Mouse (Mus musculus) cerebral cortex, adult 2 months (tissue): Measurements from ENCODE around the gene BC003965.

Experiments
- WGBS: fragments of 180-500 bp; shearing (Covaris S2); methylation state at CpG from one replicate; pipeline ENCODE4 v1.1.7; 2018; 5-methylcytosine and 5-hydroxymethylcytosine counted together

Gene BC003965

DNA sequence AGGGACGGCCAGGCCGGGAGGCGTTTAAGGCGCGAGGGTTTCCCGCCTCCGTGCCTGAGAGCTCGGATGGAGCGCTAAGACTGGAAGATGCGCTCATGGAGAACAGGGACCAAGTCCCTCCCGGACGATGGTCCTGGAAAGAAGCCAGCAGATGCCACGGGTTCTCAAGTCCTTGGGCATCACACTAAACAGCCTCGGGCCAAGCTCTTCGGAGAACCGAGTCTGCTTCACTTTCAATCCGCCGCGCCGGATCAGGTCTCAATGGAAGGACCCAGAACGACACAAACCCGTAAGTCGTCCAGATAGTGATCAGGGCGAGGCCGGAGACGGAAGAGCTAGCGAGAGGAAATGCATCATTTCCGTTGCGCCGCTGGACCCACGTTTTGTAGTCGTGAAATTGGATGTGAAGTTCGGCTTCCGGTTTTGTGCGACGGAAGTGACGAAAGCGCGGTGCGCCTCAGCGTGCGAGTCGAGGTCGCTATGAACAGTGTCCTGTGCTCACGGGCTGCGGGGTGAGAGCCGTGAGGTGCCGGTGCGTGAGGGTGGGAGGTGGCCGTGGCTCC lies at the start of gene BC003965:
Gene BC003965 (plus strand): TSS at position 426 of the 563 bp plus-strand sequence.
- under 1% methylated on average over 50 of the region's 50 CpGs for WGBS

DNA sequence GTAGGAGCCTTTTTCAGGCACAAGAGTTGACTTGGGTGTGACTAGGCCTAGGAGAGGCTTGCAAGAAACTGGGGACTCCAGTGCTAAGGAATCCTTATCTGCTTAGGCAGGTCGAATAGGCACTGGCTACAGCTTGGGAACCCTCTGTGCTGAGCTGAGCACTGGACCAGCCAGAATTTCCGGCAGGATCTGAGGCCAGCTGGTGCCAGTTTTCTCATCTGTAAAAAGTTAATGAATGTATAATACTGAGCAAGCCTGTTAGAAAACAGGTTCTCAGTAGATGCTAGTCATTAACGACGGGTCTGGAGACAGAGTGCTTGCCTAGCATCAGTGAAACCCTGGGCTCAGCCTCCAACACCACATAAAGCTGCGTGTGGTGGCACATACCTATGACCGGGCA lies 48.7 kb upstream of the BC003965 start:
- WGBS, result 80% methylated on average over 6 of the region's 6 CpGs

GRCm38 (mm10) chr17:25138803-25139202 lies 45.6 kb upstream of the BC003965 start:
- WGBS, result 96% methylated on average over 1 of the region's 1 CpGs

DNA sequence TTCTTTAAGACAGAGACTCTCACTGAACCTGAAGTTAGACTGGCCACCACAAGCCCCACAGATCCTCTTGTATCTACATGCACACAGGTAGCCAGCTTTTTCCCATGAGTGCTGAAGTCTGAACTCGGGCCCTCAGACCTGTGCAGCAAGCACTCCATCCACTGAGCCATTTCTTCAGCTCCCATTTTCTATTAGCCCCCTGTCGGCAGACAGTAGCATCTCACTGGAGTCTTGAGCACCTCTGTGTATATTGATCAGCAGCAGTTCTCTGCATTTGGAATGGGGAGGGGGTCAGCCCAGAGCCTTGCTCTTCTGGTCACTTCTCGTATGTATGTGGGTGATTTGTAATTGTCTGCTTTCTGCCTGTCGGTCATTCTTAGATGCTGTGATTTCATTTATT lies 44.4 kb upstream of the BC003965 start:
- 59% methylated on average over 4 of the region's 4 CpGs for WGBS

DNA sequence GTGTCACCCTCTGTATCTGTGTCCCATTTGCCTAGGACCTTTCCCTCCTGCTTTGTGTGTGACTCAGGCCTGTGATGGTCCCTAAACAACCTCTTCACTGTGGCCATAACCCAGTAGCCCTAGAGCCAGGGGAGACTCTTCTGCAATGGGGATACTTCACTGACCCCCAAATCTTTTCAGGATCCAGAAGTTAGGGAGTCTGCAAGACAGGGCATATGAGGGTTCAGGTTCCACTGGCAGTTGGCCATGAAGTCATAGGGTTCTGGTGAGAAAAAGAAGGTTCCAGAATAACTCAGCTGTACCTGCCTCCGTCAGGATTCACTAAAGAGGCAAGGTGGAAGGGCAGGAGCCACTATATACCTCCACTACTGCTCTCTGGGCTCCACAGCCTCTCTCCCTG lies 22.2 kb upstream of the BC003965 start, which contains the start of gene Ccdc154:
Gene Ccdc154 (plus strand): TSS at position 301 of the 400 bp plus-strand sequence.
- 89% methylated on average over 1 of the region's 1 CpGs for WGBS

GRCm38 (mm10) chr17:25163387-25163786 lies 21.0 kb upstream of the BC003965 start:
- WGBS, result 81% methylated on average over 7 of the region's 7 CpGs

DNA sequence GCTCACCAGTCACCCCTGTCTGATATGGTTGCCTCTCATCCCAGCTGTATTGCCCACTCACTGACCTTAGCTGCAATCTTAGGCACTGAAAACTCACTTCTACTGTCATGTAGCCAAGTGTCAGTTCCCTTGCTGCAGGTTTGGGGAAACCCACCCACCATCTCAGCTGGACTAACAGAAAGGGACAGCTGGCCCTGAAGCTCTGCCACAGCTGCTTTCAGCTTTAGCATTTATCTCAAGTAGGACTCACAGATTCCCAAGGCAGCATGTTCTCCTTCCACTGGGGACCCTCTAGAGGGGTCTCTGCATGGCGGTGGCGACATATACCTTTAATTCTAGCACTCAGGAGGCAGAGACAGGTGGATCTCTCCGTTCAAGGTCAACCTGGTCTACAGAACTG lies 19.6 kb upstream of the BC003965 start:
- WGBS, result 93% methylated on average over 3 of the region's 3 CpGs

DNA sequence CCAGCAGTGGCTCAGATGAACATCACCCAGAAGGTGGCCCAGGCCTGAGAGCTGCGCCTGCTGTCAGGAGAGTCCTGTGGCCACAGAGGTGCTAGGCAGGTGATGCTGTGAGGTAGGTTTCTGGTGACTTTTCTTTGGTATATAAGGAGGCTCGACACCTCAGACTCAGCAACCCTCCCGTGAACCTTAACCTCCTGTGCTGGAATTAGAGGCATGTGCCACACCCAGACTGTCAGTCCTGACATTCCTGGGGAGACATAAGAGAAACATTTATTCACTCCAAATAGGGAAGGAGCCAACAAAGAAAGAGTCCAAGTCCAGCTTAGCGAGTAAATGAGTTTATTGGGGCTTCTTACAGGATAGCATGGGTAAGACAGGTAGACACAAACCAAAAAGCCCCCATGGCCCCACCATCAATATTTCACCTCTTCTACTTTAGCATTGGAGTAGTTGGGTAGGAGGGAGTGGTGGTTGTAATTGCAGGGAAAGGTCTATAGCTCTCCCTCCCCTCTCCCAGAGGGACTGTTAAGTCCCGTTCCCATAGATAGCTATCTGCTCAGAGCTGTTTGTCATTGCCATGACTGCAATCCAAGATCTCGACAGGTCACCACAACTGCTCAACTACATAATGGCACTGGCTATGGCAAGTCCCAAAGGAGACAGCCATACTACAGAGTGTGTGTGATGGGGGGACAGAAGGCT lies 18.2 kb upstream of the BC003965 start:
- WGBS, result 73% methylated on average over 6 of the region's 6 CpGs

GRCm38 (mm10) chr17:25169706-25170105 lies 14.6 kb upstream of the BC003965 start:
- WGBS, result 90% methylated on average over 2 of the region's 2 CpGs

DNA sequence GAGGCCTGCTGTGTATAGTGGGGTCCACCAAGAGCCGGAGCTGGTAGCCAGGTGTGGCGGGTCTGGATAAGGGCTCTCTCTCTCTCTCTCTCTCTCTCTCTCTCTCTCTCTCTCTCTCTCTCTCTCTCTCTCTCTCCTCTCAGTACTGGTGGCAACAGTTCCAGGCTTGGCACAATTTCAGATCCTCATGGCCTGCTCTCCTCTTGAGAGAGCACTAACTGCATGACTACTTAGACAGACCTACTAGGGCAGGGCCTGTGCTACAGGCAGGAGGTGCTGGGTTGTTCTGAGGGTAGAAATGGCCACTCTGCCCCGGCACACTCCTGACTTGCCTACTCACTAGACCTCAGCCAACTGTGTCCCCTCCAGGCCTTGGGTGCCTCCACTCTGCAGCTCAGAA lies 11.8 kb upstream of the BC003965 start:
- WGBS, result 85% methylated on average over 3 of the region's 3 CpGs

DNA sequence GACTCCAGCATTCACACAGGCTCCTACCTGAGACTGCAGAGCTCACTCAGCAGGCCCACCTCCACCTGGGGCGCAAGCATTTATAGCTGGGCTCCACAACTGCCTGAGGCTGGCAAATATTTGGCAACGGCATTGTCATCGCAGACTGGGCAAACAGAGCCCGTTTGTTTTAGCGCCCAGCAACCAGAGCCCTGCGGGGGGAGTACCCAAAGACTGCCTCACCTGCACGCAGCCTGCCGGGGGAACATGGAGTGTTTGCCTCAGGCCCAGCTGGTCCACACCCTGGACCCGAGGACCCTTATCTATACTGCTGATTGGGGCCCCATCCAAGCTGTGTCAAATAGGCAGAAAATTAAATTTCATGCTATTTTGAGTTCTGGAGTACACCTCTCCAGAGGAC lies 8.9 kb upstream of the BC003965 start, which contains the start of gene Gm38655:
Gene Gm38655 (minus strand): TSS at position 61 of the 400 bp plus-strand sequence.
- 71% methylated on average over 9 of the region's 9 CpGs for WGBS

DNA sequence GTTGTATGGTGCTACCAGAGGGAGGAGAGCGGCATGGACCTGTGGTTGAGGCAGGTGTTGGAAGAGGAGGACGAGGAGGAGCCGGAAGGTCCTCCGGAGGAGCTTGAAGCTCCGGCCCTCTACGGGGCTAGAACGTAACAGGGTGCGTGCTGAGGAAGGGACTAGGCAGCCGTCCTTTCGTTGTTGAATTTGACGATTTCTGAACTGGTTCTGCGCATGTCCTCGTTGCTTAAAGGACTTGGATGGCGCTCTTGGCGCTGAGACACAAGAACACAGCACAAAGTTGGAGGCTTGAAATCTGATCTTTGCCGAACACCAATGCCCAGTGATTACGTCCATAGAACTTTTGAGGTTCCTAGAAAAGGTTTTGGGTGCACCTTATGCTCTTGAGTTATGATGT lies 607 bp downstream of the BC003965 start:
- WGBS, result 6% methylated on average over 17 of the region's 17 CpGs

DNA sequence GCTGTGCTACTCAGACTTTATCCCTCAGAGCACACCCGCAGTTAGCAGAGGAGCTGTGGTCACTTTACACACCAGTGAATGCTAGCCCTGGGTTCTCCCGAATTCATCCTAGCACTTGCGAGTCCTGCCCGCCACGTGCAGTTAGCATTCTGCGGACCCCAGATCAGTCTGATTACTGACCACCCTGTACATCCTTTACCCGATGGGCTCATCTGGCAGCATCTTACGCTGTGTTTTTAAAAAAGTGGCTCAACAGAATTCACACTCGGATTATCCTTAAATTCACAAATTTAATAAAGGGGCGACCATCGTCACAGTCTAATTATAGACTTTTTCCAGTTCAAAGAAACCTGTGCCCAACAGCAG lies 3.4 kb downstream of the BC003965 start:
- 5% methylated on average over 11 of the region's 11 CpGs for WGBS

DNA sequence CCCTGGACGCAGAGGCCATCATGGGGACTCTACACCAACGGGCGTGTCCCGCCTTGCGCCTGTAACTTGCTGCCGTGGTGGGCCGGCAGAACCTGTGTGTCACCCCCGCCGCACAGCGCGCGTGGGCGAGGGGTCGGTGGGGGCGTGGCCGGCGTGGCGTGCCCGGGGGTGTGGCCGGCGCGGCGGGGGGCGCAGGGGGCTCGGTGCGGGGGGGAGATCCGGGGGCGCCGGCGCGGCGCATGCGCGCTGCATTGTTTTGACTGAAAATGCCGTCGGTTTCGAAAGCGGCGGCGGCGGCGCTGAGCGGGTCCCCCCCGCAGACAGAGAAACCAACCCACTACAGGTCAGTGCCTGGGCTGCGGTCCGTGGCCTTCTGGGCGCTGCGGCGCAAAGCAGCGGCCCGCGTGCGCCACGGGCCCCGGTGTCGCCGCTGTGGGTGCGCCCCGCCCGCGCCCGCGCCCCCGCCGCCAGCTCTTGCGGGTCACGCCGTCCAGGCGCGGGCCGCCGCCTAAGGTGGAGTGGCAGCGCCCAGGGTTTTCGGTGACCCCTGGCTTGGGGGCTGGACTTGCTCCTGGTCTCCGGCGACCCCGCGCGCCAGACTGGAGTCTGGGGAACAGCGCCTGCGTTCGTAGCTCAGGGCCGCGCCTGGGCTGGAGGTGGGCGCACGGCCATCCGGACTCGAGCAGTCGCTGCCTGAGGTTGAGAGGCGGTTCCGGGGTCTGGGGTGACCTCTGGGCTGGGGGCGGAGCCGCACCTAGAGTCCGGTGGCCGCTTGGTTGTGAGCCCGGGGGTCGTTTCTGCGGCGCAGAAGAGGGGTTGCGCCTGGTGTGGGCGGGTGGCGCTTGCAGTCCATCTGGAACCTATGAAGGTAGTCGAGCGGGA lies 4.0 kb downstream of the BC003965 start, which contains the start of gene Unkl:
Gene Unkl (plus strand): TSS at position 248 of the 882 bp plus-strand sequence.
- under 1% methylated on average over 101 of the region's 104 CpGs for WGBS

GRCm38 (mm10) chr17:25189091-25189490 lies 4.7 kb downstream of the BC003965 start:
- WGBS, result under 1% methylated on average over 16 of the region's 16 CpGs

DNA sequence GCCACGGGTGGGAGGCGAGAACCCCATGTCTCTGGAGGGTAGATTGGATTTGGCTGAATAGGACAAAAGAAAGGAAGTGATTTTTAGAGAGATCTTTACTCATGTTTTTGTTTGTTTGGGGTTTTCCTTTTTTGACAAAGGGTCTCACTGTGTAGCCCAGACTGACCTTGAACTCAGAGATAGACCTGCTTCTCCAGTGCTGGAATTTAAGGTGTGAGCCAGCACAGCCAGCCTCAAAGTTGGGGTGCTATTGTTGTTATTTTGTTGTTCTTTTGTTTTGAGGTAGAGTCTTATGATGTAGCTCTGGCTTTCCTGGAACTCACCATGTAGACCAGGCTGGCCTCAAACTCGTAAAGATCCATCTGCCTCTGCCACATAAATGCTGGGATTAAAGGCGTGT lies 18.0 kb downstream of the BC003965 start:
- WGBS, result 82% methylated on average over 4 of the region's 4 CpGs

GRCm38 (mm10) chr17:25210006-25210405 lies 25.7 kb downstream of the BC003965 start:
- 91% methylated on average over 4 of the region's 4 CpGs for WGBS

DNA sequence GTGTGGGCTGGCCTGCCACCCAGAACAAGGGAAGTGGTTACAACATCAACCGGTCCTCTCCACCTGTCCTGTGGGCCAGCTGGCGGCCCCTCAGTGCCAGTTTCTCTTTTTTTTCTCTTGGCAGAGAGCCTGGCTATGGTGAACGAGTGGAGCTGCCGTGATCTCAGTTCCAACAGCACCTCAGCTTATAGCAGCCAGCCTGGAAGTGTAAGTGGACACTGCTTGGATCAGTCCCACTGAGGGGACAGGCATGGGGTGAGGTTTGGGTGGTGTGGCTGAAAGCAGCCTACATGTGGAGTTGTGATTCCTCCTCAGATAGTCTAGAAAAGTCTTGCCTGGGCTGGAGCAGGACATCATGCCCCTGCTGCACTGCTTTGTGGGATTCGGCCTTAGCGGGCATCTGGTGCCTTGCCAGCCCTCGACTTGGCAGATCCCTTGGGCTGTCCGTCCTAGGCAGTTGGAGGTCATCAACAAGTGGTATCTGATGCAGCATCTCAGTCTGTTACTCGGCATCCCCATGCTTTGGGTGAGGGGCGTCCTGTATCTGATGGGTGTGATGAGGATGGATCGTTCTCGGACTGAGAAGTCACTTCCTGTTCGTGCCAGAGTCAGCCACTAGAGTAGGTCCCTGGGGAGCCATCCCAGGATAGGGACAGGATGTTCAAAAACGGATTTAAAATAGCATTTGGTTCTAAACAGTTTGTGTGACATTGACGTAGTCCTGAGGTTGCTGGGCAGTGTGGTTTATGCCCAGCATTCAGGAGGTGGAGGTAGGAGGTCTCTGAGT lies 26.5 kb downstream of the BC003965 start:
- WGBS, result 59% methylated on average over 15 of the region's 15 CpGs

DNA sequence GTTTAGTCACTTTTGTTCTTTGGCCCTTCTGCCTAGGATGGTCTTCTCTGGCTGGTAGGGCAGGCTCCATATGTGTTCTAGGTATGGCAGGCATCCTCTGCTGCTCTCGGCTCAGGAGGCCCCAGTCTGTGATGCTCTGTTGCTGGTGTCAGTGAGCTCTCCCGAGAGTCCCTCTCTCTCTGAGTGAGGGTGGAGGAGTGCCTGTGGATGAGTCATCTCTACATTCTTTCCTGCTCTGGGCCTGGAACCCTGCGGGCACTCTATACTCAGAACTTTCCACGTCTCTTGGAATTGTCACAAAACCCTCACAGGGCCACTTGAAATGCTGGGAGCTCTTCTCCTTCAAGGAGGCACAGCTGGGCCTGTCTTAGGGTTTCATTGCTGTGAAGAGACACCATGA lies 27.4 kb downstream of the BC003965 start:
- 53% methylated on average over 4 of the region's 4 CpGs for WGBS

GRCm38 (mm10) chr17:25215431-25215830 lies 31.1 kb downstream of the BC003965 start:
- WGBS, result 83% methylated on average over 3 of the region's 3 CpGs

DNA sequence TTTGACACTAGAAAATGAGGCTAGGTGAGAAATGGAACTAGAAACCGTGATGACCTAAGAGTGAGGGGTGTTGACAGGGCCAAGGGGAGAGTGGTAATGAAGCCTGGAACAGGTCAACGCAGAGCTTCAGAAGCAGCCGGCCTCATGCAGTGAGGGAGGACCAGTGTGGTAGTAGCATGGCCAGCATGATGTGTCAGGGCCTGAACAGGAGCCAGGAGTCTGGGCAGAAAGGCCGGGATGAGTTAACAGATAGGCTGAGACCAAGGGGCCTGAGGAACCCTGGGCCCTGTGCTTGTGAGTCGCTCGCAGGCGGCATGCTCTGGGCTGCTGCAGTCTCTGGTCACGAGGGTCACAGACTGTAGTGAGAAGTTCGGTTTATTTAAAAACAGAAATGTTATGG lies 34.6 kb downstream of the BC003965 start:
- 89% methylated on average over 9 of the region's 9 CpGs for WGBS
